Mouse (Mus musculus) heart, embryonic 16.5 days (tissue): ENCODE measurements around the gene Elovl7. TPM values are rescaled to one million over a fixed set of nuclear protein-coding genes. Genes with fewer than 3 reads are reported as not detected.

Source experiments
- ATAC-seq: fragments of 200-750 bp; cut with Nextera tagmentation; replicated peaks from 2 replicates; pipeline ENCODE4 v1.8.0; 2017; ENCODE audit warnings: moderate number of reproducible peaks; ENCODE audit not compliant: insufficient read depth, low FRiP score; ENCODE audit errors: extremely low read depth
- H3K27ac ChIP-seq: fragments of 300-500 bp; sonication (generic); 2 replicates; pipeline ENCODE4 v1.5.1; 2014; ENCODE audit warnings: mild to moderate bottlenecking, low read length, control low read depth, moderate library complexity
- H3K27me3 ChIP-seq: fragments of 300-500 bp; sonication (generic); 2 replicates; pipeline ENCODE4 v1.6.1; 2014; ENCODE audit warnings: low read length, mixed read lengths; ENCODE audit not compliant: control insufficient read depth, insufficient read depth
- H3K36me3 ChIP-seq: fragments of 300-500 bp; sonication (generic); 2 replicates; pipeline ENCODE4 v1.6.1; 2014; ENCODE audit not compliant: control insufficient read depth, insufficient read depth
- H3K4me1 ChIP-seq: fragments of 300-500 bp; sonication (generic); 2 replicates; pipeline ENCODE4 v1.6.1; 2014; ENCODE audit warnings: low read length, mixed read lengths; ENCODE audit not compliant: control insufficient read depth, insufficient read depth
- H3K4me2 ChIP-seq: fragments of 300-500 bp; sonication (generic); 2 replicates; pipeline ENCODE4 v1.6.1; 2014; ENCODE audit warnings: low read depth, mild to moderate bottlenecking, control low read depth, low read length
- H3K4me3 ChIP-seq: fragments of 300-500 bp; sonication (generic); 2 replicates; pipeline ENCODE4 v1.5.1; 2014; ENCODE audit warnings: mild to moderate bottlenecking, control low read depth, low read length
- H3K9ac ChIP-seq: fragments of 300-500 bp; sonication (generic); 2 replicates; pipeline ENCODE4 v1.6.1; 2014; ENCODE audit warnings: low read length, control low read depth
- H3K9me3 ChIP-seq: fragments of 300-500 bp; sonication (generic); replicated peaks from 2 replicates; pipeline ENCODE4 v1.6.1; 2016; ENCODE audit warnings: low read length; ENCODE audit not compliant: control insufficient read depth
- WGBS: fragments of 180-500 bp; shearing (Covaris S2); extraction: QIAGEN DNeasy Blood & Tissue Kit; methylation state at CpG from one replicate; pipeline ENCODE4 v1.1.7; 2014; 5-methylcytosine and 5-hydroxymethylcytosine counted together
- polyA plus RNA-seq: library from polyadenylated mRNA; unstranded; fragments of >200 nt; fragmentation: Nextera tagmentation; extraction: Ambion mirVana; gene quantifications from 2 replicates; pipeline ENCODE4 v1.2.1, GENCODE M21; 2015

Elovl7 gene
- polyA plus RNA-seq, 1 experiment from 2014 or later, result 3.3 TPM

DNA sequence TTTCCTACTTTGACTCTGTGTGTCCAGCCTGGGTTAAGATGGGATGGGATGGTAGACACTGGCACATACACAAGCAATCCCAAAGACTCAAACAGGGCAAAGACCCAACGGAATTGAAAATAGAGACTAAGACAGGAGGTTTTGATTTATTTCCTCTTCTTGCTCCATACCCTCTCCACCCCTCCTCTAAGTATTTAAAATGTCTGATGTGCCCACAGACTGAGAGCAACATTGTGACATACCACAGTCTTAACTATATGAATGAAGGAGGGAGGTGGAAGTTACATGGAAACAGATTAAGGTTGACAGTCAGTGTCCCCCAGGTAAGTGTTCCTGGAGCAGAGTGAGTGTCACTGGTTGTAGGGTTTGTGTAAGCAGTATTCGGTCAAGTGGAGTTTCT lies 70.1 kb downstream of the Elovl7 start:
- Histone ChIP-seq H3K9me3 (no peaks in the 10 kb centered on the region), H3K4me3 (no peak overlapping the region), H3K27me3 (peaks cover 7% of the 10 kb centered on the region; the same call in 1 of the 2 replicates), H3K4me1 (no peaks in the 10 kb centered on the region), H3K27ac (no peak overlapping the region), H3K9ac (no peak overlapping the region), H3K36me3 (no peaks in the 10 kb centered on the region), H3K4me2 (no peak overlapping the region)
- WGBS, result 87% methylated on average over 2 of the region's 2 CpGs
- ATAC-seq, result no peak

DNA sequence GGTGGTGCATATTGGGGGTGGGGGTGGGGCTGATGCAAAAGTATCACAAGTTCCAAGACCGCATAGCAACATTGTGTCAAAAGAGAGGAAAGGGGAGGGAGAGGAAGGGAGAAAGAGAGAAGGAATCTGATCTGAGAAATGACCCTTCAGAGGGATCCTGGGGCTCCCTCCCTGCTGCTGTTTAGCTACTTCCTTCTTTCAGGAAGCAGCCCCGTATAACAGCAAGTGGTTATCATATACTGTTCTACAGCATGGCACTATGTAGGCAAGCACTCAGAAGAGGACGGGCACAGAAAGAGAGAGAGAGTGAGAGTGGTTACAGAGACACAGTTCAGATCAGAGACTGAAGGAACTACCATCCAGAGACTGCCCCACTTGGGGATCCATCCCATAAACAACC lies 73.7 kb downstream of the Elovl7 start:
- Histone ChIP-seq H3K4me3 (no peak overlapping the region), H3K27ac (no peak overlapping the region), H3K36me3 (no peaks in the 10 kb centered on the region), H3K4me1 (no peaks in the 10 kb centered on the region), H3K9me3 (no peaks in the 10 kb centered on the region), H3K27me3 (peaks cover 10% of the 10 kb centered on the region; the same call in 1 of the 2 replicates), H3K9ac (no peak overlapping the region), H3K4me2 (no peak overlapping the region)
- ATAC-seq, result no peak
- WGBS, result 45% methylated on average over 3 of the region's 3 CpGs

DNA sequence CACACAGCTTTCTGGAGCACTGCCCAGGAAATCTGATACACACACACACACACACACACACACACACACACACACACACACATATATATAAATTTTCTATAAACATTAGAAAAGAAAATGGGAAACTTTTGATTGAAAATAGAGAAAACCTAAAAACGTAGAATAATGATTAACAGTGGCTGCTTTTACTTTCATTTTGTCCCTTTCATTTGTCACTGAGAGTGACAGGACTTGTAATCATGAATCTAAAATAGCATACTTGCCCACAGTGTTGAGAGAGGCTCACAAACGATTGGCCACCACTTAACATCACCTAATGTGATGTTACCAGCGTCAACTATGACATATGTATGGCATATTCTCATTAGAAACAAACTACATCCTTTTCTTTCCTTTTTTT lies 75.2 kb downstream of the Elovl7 start:
- Histone ChIP-seq H3K36me3 (no peaks in the 10 kb centered on the region), H3K27me3 (peaks cover 8% of the 10 kb centered on the region; the same call in 1 of the 2 replicates), H3K4me1 (no peaks in the 10 kb centered on the region), H3K9ac (no peak overlapping the region), H3K4me3 (no peak overlapping the region), H3K9me3 (no peaks in the 10 kb centered on the region; the same call in 1 of the 2 replicates), H3K27ac (no peak overlapping the region), H3K4me2 (no peak overlapping the region)
- 61% methylated on average over 3 of the region's 3 CpGs for WGBS
- ATAC-seq, result no peak

DNA sequence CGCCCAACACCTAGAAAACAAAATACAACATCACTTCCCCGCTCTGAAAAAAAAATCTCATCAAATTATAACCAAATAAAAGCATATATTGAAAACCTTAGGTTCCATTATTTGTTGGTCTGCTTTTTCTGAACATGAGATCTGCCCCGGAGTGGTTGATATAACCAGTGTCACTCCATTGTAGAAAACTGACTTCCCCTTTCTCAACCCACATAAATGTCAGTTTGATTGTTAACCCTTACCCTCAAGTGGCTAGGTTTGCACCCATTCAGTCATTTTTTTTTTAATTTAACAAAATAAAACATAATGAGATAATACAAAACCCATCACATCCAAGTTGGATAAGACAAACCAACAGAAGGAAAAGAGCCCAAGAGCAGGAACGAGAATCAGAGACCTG lies 76.1 kb downstream of the Elovl7 start:
- no peak overlapping the region for H3K9ac ChIP-seq
- no peak overlapping the region for H3K4me3 ChIP-seq
- H3K4me2 ChIP-seq, result no peak overlapping the region
- peaks cover 8% of the 10 kb centered on the region; the same call in 1 of the 2 replicates for H3K27me3 ChIP-seq
- H3K9me3 ChIP-seq, result no peaks in the 10 kb centered on the region; the same call in 1 of the 2 replicates
- WGBS, result 86% methylated on average over 4 of the region's 4 CpGs
- no peaks in the 10 kb centered on the region for H3K4me1 ChIP-seq
- no peak overlapping the region for H3K27ac ChIP-seq
- ATAC-seq, result no peak
- no peaks in the 10 kb centered on the region for H3K36me3 ChIP-seq

DNA sequence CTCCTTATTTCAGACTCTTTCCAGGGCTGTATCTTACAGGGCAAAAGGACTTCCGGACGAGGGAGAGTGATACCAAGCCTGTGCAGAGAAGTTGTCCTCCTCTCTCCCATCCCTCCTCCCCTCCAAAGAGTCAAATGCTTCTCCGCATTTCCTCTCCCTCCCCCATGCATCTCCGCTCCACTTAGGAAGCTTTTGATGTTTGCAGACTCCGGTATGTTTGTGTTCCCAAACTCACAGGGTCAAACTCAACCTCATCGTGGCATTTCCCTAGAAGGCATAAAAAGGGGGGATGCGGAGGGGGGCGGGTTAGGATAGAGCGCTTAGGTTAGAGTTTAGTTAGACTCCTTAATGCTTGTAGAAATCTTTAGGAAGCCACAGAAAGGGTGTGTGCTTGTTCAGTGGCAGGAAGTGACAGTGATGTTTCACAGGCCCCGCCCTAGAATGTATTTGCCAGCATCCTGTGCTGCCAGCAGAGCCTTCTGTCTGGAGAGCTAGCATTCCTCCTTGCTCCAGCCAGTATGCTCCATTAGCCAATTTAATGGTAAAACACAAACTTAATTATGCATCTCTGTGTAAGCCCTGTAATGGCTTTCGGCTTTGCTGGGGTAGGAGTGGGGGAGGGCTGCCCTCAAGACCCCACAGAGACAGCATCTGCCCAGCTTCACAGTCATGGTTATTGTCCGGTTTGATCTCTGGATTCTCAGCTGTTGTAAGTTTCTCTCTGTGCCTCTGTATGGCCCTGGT lies 83.3 kb downstream of the Elovl7 start:
- Histone ChIP-seq H3K36me3 (no peaks in the 10 kb centered on the region), H3K4me2 (peak overlapping the region; percentile 71), H3K9ac (peak overlapping the region; percentile 64), H3K4me1 (peaks cover 8% of the 10 kb centered on the region; the same call in 1 of the 2 replicates), H3K27me3 (peaks cover 8% of the 10 kb centered on the region), H3K9me3 (no peaks in the 10 kb centered on the region; the same call in 1 of the 2 replicates), H3K4me3 (peak overlapping the region; percentile 50), H3K27ac (peak overlapping the region; percentile 67)
- WGBS, result 4% methylated on average over 12 of the region's 12 CpGs
- peak; percentile 66 for ATAC-seq

DNA sequence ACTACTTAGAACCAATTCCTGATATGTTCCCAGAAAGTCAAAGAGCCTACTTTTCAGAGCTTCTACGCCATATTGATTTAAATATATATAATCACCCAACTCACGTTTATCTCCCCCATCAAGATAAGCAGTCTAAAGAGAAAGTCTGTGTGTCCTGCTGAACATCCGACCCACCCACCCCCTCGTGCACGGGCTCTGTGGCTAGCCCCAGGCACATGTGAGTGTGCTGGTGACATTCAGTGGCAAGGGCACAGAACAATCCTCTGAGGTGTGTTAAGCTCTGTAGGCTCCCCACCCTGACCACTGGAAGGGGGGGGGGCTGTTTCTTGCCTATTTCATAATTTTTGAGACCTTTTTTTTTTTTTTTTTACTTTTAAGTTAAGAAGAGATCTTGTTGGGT lies 84.0 kb downstream of the Elovl7 start:
- WGBS, result 46% methylated on average over 5 of the region's 5 CpGs
- no peaks in the 10 kb centered on the region; the same call in 1 of the 2 replicates for H3K9me3 ChIP-seq
- H3K9ac ChIP-seq, result no peak overlapping the region
- H3K27me3 ChIP-seq, result peaks cover 13% of the 10 kb centered on the region
- no peak for ATAC-seq
- peaks cover 8% of the 10 kb centered on the region; the same call in 1 of the 2 replicates for H3K4me1 ChIP-seq
- no peaks in the 10 kb centered on the region for H3K36me3 ChIP-seq
- H3K4me3 ChIP-seq, result no peak overlapping the region
- no peak overlapping the region for H3K4me2 ChIP-seq
- no peak overlapping the region for H3K27ac ChIP-seq

DNA sequence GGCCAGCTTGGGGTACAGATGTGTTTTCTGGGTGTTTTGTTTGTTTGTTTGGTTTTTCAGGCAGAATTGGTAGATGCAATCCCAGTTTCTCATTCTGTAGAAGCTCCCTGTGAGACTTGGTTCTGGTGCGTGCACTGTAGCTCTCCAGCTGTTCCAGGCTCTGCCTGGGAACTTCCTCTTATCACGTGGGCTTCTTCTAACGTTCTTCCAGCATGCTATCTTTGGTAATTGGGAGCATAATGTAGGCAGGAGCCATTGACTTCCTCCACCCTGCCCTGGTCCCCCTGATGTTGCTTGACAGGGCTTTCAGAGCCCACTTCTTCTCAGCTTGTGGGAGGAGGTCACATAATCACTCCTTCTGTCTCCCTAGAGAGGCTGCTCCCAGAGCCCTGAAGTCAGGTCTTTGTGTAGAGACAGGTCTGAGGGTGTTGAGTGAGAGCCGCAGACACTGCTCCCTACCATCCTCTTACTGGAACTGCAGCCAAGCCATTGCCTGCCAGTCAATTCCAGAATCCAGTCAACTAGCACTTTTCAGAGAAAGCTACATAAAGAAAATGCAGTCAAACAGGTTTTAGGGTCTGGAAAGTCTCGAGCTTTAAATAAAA lies 86.2 kb downstream of the Elovl7 start:
- 12% methylated on average over 5 of the region's 5 CpGs for WGBS
- no peak overlapping the region for H3K9ac ChIP-seq
- no peak overlapping the region for H3K27ac ChIP-seq
- no peak overlapping the region for H3K4me2 ChIP-seq
- H3K4me1 ChIP-seq, result peaks cover 8% of the 10 kb centered on the region; the same call in 1 of the 2 replicates
- H3K36me3 ChIP-seq, result no peaks in the 10 kb centered on the region
- H3K4me3 ChIP-seq, result no peak overlapping the region
- no peak for ATAC-seq
- no peaks in the 10 kb centered on the region for H3K9me3 ChIP-seq
- peaks cover 23% of the 10 kb centered on the region for H3K27me3 ChIP-seq

DNA sequence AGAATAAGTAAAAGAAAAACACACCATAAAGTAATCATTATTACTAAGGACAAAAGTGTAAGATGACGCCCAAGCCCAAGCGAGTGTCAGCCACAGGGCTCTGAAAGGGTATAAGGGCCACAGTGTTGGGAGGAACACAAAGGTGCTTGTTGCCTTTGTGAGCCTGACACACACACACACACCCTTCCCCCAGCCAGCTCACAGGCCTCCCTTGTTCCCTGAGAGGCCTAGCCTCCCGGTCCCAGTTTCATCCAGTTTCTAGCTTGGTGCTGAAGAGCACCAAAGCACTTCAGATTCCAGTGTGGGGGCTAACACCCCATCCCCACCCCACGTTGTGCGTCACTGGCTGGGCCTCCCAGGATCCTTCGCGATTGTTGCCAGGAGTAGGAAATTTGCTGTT lies 87.2 kb downstream of the Elovl7 start:
- H3K4me3 ChIP-seq, result no peak overlapping the region
- H3K9me3 ChIP-seq, result no peaks in the 10 kb centered on the region
- H3K27me3 ChIP-seq, result peaks cover 27% of the 10 kb centered on the region
- peaks cover 8% of the 10 kb centered on the region; the same call in 1 of the 2 replicates for H3K4me1 ChIP-seq
- H3K4me2 ChIP-seq, result no peak overlapping the region
- no peak for ATAC-seq
- no peaks in the 10 kb centered on the region for H3K36me3 ChIP-seq
- no peak overlapping the region for H3K9ac ChIP-seq
- no peak overlapping the region for H3K27ac ChIP-seq
- 74% methylated on average over 7 of the region's 7 CpGs for WGBS

DNA sequence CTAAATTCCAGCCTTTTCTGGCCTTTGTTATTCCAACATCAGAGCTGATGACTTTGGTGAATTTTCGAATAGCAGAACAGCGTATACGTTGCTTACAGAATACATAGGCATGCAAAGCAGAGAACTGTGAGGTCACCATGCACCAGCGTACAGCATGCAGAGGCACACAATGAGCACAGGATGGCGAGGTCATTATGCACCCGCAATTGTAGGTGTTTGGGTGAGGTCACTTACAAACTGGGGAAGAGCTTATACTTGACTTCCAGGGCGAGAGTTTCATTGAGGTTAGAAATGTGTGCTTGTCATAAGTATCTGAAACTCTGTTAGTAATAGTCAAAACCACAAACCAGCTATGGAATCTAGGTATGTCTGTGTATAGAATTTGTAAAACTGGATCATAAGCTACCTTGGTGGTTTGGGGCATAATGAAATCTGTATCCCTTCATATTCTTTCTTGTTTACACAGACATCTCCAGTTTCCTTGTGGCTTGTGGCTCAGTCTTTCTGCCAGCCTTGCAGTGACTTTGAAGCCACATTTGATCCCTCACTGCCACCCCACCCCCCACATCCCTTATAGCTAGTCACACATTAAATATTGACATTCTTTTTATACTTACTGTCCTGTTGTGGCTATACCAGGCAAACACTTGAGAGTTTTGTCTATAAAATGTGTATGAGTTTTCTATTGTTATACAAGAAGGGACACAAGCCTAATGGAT lies 88.9 kb downstream of the Elovl7 start:
- no peak for ATAC-seq
- 75% methylated on average over 7 of the region's 7 CpGs for WGBS
- H3K4me3 ChIP-seq, result no peak overlapping the region
- no peak overlapping the region for H3K9ac ChIP-seq
- H3K4me2 ChIP-seq, result no peak overlapping the region
- H3K27ac ChIP-seq, result no peak overlapping the region
- H3K4me1 ChIP-seq, result peaks cover 5% of the 10 kb centered on the region; the same call in 1 of the 2 replicates
- H3K36me3 ChIP-seq, result no peaks in the 10 kb centered on the region
- H3K27me3 ChIP-seq, result peaks cover 30% of the 10 kb centered on the region
- no peaks in the 10 kb centered on the region for H3K9me3 ChIP-seq
